Mouse (Mus musculus) T-helper 17 cell (primary cell): Measurements from ENCODE around the gene Frmd4a.

Experiments used
- in situ Hi-C, 2 experiments: fragments of 300-600 bp; cut with MboI, MseI; formaldehyde crosslinking; loops; 1 replicate in 1 of 2; 2 replicates in 1 of 2; pipeline ENCODE4 v1.15.1; 2025; ENCODE audit warnings: high pct_unique_total_duplicates in 2 of 2

Frmd4a gene

DNA sequence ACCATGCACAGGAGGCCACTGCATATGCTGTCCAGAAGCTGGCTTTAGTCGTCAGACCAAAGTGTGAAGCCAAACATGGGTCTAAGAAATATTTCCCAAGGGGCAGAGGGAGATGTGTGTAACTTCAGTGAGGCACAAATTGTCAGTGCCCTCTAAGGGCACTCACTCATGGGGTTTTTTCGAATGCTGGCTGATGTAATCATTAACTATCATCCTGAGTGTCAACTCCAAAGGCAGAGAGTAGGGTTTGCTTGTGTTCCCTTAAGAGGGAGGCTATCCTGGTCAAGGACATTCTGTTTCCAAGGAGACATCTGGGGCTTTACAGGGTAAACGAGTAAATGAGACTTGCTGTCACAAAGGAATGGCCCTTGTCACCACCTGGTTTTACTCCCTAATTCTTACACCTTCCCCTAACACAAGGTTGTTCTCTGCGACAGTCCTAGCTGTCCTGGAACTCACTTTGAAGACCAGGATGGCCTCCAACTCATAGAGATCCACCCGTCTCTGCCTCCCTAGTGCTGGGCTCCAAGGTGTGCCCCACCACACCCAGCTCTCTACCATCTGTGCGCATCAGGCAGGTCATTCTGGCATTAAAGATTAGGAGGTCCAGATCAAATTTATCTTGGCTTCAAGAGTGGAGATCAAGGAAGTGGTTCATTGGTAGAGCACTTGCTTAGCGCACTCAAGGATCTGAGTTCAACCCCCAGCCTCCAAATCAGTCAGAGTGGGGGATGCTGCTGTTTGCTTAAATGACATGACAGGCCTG is 555.2 kb downstream of the Frmd4a start:
- in situ Hi-C loops: no loop called here

- in situ Hi-C loops: no loop called here
Measured at GRCm38 (mm10) chr2:4573386-4573785, 555.9 kb downstream of the Frmd4a start.

- in situ Hi-C loops: no loop called here
Measured at GRCm38 (mm10) chr2:4574251-4574650, 556.7 kb downstream of the Frmd4a start.

GRCm38 (mm10) chr2:4575163-4575562 is 557.6 kb downstream of the Frmd4a start:
- in situ Hi-C loops: no loop called here

DNA sequence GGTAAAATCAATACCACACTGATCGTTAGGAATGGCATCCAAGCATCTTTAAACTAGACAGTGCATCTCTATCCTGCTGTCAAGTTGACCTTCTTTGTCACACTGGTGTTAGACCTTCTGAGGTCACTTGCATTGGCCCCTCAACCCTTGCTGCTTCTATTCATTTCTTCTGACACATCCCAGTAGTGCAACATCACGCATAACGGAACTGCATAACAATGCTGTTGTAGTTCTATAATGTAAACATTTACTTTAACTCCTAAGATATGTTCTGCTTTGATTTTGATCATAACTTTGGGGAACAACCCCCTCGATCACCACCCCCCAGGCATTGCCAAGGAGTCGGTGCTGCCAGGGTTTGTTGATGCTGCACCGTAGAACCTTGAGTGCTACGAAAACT is 558.5 kb downstream of the Frmd4a start:
- in situ Hi-C loops: no loop called here

GRCm38 (mm10) chr2:4578291-4578690 is 560.8 kb downstream of the Frmd4a start:
- in situ Hi-C loops: no loop called here

DNA sequence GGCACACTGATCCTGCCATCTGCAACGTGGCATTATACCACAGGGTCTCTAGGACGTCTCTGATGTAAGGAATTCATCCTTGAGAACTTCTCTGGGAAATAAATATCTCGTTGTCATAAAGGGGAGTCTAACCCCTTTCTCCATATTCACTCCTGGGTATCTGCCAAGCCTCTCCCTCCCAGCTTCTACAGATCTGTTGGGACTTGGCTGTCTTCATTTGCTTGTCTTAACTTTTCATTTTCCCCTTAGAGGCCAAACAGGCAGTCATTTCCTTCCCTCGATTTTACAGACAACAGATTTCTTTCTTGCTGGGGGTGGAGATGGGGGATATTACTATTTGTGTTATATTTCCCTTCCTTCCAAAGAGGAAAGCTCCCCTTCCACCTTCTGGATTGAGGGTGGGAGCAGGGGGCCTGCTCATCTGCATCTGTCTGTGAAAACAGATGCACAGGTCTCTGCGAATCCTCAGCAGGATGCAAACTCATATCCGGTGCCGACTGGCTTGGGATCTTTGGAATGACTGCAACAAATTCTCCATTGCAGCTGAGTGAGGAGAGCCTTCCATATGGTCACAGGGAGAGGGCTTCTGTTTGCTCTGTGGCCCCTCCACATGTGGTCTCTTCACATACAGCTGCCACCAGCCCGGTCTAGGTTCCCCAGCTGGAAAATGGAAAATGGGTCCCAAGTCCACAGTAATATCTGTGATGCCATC is 562.0 kb downstream of the Frmd4a start:
- in situ Hi-C loops: no loop called here

GRCm38 (mm10) chr2:4580666-4581065 is 563.1 kb downstream of the Frmd4a start:
- in situ Hi-C loops: no loop called here

DNA sequence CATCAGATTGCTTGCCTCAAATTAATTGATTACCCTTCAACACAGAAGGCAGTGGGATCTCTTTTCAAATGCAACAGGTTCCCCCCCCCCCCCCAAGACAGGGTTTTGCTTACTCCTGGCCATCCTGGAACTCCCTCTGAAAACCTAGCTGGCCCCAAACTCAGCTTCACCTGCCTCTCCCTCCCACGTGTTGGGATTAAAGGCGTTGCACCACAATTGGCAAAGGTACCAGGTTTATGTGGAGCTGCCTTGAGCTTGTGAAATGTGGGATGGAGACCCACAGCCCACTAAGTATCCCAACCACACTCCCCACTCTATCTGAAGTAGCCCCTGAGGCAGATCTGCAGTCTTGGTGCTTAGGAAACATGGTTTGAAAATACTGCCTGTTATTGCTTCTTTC is 565.4 kb downstream of the Frmd4a start:
- in situ Hi-C loops: no loop called here

GRCm38 (mm10) chr2:4584252-4584651 is 566.7 kb downstream of the Frmd4a start:
- in situ Hi-C loops: no loop called here

- in situ Hi-C loops: no loop called here
Measured at GRCm38 (mm10) chr2:4586245-4586644, 568.7 kb downstream of the Frmd4a start.

GRCm38 (mm10) chr2:4587685-4588409 is 570.3 kb downstream of the Frmd4a start:
- in situ Hi-C loops: no loop called here

DNA sequence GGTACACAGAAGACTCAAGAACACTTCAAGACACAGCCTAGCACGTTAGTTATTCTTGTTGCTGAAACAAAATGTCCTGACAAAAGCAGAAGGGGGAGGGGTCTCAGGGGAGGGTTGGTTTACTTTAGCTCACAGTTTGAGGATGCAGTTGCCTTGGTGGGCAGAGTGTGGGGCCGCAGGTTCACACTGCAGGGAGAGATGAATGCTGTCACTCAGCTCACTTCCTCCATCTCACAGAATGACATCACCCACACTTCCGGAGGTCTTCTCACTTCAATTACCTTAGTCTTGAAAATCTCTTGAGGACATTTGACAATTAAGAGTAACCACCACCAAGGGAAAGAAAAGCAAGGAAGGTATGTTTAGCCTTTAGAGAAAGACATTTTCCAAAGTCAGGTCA is 574.1 kb downstream of the Frmd4a start:
- in situ Hi-C loops: no loop called here

DNA sequence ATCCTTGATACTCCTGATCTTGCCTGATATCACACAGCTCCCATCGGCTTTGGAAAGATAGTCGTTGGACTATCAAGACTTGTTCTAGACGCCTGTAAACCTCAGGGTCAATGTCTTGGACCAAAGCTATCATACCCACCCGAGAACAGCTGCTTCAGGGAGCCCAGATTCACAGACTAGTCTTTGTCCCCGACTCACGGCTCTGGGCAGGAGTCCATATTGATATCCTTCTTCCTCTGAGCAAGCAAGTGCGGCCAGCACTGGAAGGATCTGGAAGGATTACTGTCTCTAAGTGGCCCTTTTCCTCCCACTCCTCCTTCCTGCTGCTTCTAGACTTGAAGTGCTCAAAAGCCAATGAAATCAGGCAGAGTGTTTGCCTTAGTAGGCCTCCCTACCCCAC is 575.1 kb downstream of the Frmd4a start:
- in situ Hi-C loops: no loop called here

DNA sequence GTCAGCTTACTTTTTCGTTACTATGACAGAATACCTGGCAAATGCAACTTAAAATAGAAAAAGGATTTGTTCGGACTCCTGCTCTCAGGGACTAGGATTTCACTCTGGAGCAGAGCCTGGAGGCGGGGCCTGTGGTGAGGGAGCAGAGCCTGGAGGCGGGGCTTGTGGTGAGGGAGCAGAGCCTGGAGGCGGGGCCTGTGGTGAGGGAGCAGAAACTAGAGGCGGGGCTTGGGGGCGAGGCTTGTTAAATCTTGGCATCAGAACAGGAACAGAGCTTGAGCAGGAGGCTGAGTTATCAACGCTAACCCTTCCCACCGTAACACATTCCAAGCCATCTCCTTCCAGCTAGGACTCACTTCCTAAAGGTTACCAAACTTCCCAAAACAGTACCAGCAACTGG is 575.9 kb downstream of the Frmd4a start:
- in situ Hi-C loops: no loop called here

GRCm38 (mm10) chr2:4593878-4594387 is 576.4 kb downstream of the Frmd4a start:
- in situ Hi-C loops: no loop called here

DNA sequence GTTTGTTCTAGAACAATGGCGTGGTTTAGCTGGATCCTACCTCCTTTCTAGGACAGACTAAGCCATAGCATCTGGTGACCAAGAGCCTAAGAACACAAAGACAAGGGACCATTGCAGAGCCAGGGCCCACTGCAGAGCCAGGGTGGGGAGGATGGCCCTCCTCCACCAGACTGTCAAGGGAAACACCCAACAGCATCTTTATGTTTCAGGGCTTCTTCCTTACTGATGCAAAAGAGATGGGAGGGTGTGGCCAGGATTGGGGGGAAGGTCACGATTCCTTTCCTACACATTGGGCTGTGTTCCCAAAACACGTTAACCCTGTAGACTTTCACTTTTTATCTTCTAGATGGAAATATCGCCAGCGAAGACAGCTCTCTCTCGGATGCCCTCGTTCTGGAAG is 579.5 kb downstream of the Frmd4a start:
- in situ Hi-C loops: loop anchor here in 1 of 2 experiments (5.0 kb wide), 1 partner anchor 95 kb away; no protein-coding TSS in a partner anchor

- in situ Hi-C loops: loop anchor here in 1 of 2 experiments (25.0 kb wide), 1 partner anchor 261 kb away; no protein-coding TSS in a partner anchor
Measured at GRCm38 (mm10) chr2:4601034-4601890, 583.7 kb downstream of the Frmd4a start.

DNA sequence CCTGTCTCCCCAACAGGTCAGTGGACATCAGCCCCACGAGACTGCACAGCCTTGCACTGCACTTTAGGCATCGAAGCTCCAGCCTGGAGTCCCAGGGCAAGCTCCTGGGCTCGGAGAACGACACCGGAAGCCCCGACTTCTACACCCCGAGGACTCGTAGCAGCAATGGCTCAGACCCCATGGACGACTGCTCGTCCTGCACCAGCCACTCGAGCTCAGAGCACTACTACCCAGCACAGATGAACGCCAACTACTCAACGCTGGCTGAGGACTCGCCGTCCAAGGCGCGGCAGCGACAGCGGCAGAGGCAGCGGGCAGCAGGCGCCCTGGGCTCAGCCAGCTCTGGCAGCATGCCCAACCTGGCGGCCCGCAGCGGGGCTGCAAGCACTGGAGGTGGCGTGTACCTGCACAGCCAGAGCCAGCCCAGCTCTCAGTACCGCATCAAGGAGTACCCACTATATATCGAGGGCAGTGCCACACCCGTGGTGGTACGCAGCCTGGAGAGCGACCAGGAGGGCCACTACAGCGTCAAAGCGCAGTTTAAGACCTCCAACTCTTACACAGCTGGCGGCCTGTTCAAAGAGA is 585.9 kb downstream of the Frmd4a start:
- in situ Hi-C loops: loop anchor here in 1 of 2 experiments (25.0 kb wide), 1 partner anchor 259 kb away; no protein-coding TSS in a partner anchor

GRCm38 (mm10) chr2:4606559-4606958 is 589.0 kb downstream of the Frmd4a start:
- in situ Hi-C loops: loop anchor here in 1 of 2 experiments (25.0 kb wide), 1 partner anchor 256 kb away; no protein-coding TSS in a partner anchor
